ENCODE assay signal across 8 mouse cellular contexts in the genomic region with DNA sequence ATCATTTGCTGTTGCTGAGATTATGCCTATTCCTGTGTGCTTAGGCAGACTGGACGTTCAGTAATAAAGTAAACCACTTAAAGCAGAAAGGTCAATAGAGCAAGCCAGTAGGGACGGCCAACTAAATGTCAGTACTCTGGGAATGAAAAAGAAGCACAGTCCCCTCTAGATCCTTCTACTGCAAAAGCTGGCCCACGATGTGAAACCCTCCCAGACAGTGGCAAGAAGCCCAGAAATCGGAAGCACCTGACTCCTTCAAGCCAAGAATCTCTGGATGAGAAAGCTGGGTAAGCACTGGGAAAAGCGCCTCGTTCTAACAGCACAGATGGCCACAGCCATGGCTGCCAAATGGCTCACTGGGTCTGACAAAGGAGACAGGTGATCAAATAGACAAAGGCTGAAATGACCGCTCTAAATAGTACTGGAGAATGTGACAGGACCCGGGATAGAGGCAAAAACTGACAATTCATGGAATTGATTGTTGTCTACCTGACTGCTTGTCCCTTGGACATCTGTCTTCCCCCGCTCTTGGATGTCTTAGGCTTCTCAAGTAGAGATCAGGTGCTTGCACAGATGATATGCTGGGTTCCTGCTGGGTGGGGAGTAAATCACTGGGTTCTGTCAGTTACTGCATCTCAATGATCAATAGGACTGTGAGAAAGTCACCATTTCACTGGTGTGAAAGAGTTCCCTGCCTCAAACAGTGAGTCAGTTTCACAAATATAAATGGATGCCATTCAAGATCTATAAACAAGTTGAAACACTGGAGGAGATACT.
DNase-seq lines count a peak whose midpoint lies in the region; ATAC-seq and TF ChIP-seq lines count a peak whose summit lies in the region.

No protein-coding gene starts in this region.

- no peaks in the 10 kb centered on the region for H3K36me3 ChIP-seq in forebrain, postnatal 0 days (ENCODE audit: insufficient read depth)
- no peaks in the 10 kb centered on the region for H3K36me3 ChIP-seq in intestine, embryonic 16.5 days (ENCODE audit: control insufficient read depth, insufficient read depth, low read length)
- H3K36me3 ChIP-seq in liver, postnatal 0 days (replicated peaks; ENCODE audit: insufficient read depth, low read length): no peaks in the 10 kb centered on the region

- H3K9ac ChIP-seq in forebrain, postnatal 0 days: no peak overlapping the region
- H3K9ac ChIP-seq in intestine, embryonic 16.5 days (ENCODE audit: low read depth, low read length): no peak overlapping the region
- no peak overlapping the region for H3K9ac ChIP-seq in liver, postnatal 0 days (replicated peaks)

- no peaks in the 10 kb centered on the region for H3K4me1 ChIP-seq in forebrain, postnatal 0 days (ENCODE audit: insufficient read depth)
- no peaks in the 10 kb centered on the region for H3K4me1 ChIP-seq in intestine, embryonic 16.5 days (ENCODE audit: control insufficient read depth, insufficient read depth, low read length)
- no peaks in the 10 kb centered on the region for H3K4me1 ChIP-seq in liver, postnatal 0 days (ENCODE audit: insufficient read depth)

- H3K27me3 ChIP-seq in forebrain, postnatal 0 days (ENCODE audit: insufficient read depth, low read length): no peaks in the 10 kb centered on the region
- H3K27me3 ChIP-seq in intestine, embryonic 16.5 days (replicated peaks; ENCODE audit: control insufficient read depth, insufficient read depth, low read length): no peaks in the 10 kb centered on the region
- H3K27me3 ChIP-seq in liver, postnatal 0 days (ENCODE audit: insufficient read depth, low read length): no peaks in the 10 kb centered on the region

- H3K4me3 ChIP-seq in forebrain, postnatal 0 days (ENCODE audit: low read depth, low read length): no peak overlapping the region
- no peak overlapping the region for H3K4me3 ChIP-seq in intestine, embryonic 16.5 days (ENCODE audit: low read length)
- H3K4me3 ChIP-seq in liver, postnatal 0 days (ENCODE audit: low read depth, low read length): no peak overlapping the region

- no peak overlapping the region for H3K27ac ChIP-seq in forebrain, postnatal 0 days (ENCODE audit: low read depth, low read length)
- 0 out of 2 replicates have a peak overlapping the region, but pooled peaks have one; percentile 14 for H3K27ac ChIP-seq in intestine, embryonic 16.5 days (ENCODE audit: low read length)
- H3K27ac ChIP-seq in liver, postnatal 0 days (ENCODE audit: low read depth): no peak overlapping the region

- no peak for TF ChIP-seq CTCF in forebrain, postnatal 0 days (IDR thresholded peaks at IDR 0.05; ENCODE audit: low read depth)
- TF ChIP-seq CTCF in liver, postnatal 0 days (IDR thresholded peaks at IDR 0.05; ENCODE audit: low read depth): no peak

- WGBS in forebrain, postnatal 0 days: 41% methylated on average over 9 of the region's 9 CpGs
- 52% methylated on average over 9 of the region's 9 CpGs for WGBS in intestine, embryonic 16.5 days
- WGBS in liver, postnatal 0 days (ENCODE audit: insufficient replicate concordance): 76% methylated on average over 9 of the region's 9 CpGs

- no peaks in the 10 kb centered on the region for H3K9me3 ChIP-seq in forebrain, postnatal 0 days (ENCODE audit: low read length)
- no peaks in the 10 kb centered on the region for H3K9me3 ChIP-seq in intestine, embryonic 16.5 days (ENCODE audit: control insufficient read depth, low read length)
- H3K9me3 ChIP-seq in liver, postnatal 0 days (ENCODE audit: low read length): no peaks in the 10 kb centered on the region

- DNase-seq in adrenal gland, postnatal 25 days: peak; percentile 12
- no peak for DNase-seq in adrenal gland, adult 18-20 months (ENCODE audit: low spot score in 2 of 2)
- peak; percentile 3 for DNase-seq in NIH3T3 (ENCODE audit: low read depth)
- DNase-seq in forebrain, postnatal 0 days: peak; percentile 75
- DNase-seq in lung, postnatal 36 days: peak; percentile 31
- no peak for DNase-seq in liver, postnatal 0 days

- ATAC-seq in forebrain, postnatal 0 days: peak; percentile 27; the same call in 1 of the 2 replicates
- peak; percentile 58 for ATAC-seq in intestine, embryonic 16.5 days
- ATAC-seq in megakaryocyte, adult 5-6 weeks (ENCODE audit: poor library complexity, severe bottlenecking): no peak
- no peak for ATAC-seq in liver, postnatal 0 days

- TF ChIP-seq EP300 in liver, postnatal 0 days (IDR thresholded peaks at IDR 0.05; ENCODE audit: low read depth): no peak

- no peak overlapping the region for H3K4me2 ChIP-seq in forebrain, postnatal 0 days (ENCODE audit: low read depth)
- no peak overlapping the region for H3K4me2 ChIP-seq in intestine, embryonic 16.5 days (ENCODE audit: low read depth, low read length)
- H3K4me2 ChIP-seq in liver, postnatal 0 days (ENCODE audit: low read depth, low read length): no peak overlapping the region

Comparison
In these comparisons a context has a peak if more than half of its experiments do, and no peak if none do; other contexts are left out.
1. DNase-seq: peak in adrenal gland, postnatal 25 days (single experiment), NIH3T3 (single experiment), forebrain, postnatal 0 days (single experiment) and lung, postnatal 36 days (single experiment); none in adrenal gland, adult 18-20 months (0 of 2) and liver, postnatal 0 days (single experiment).
2. ATAC-seq: peak in forebrain, postnatal 0 days (single experiment) and intestine, embryonic 16.5 days (single experiment); none in megakaryocyte, adult 5-6 weeks (single experiment) and liver, postnatal 0 days (single experiment).